8 mouse cellular contexts compared by ENCODE assay signal in the genomic region with DNA sequence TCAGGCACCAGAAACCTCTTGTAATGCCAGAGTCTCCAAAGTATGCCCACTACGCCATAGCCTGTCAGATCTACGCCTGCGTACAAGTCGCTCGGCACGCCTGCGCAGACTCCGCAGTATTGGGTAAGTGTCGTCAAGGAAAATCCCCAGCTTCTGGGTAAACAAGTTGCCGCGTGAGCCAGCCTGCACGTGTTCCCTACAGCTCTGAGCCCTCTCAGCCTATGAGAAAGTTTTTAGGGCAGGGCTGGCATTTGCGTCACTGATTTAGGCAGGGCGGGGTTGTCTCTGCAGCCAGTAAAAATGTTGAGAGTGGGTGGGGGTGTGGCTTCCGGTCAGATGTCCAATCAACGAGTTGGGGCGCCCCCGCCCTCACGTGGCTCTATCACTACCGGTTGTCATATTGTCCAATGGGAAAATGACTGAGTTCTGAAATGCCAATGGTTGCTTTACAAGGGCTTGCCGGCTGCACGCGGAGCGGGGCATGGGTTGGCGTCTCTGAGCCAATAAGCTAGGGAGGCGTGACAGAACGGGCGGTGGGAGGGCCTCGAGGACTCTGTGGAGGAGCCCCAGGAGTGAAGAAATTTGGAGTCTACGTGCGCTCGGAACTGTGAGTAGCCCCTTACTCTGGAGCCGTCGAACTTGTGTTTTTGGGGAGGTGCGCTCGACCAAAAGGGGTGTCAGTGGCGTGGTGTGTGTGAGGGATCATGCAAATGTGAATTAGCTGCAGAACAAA. TPM values are rescaled to one million over a fixed set of nuclear protein-coding genes. Genes with fewer than 3 reads are reported as not detected.
DNase-seq lines count a peak whose midpoint lies in the region; ATAC-seq and TF ChIP-seq lines count a peak whose summit lies in the region.

A gene (plus strand): TSS at position 521 of the 733 bp plus-strand sequence.

- peak within 1 kb of the TSS; percentile 100 for H3K27ac ChIP-seq in gastrocnemius, adult 2 months
- H3K27ac ChIP-seq in hindbrain, postnatal 0 days = peak within 1 kb of the TSS; percentile 96

- peak; percentile 64 for ATAC-seq in common myeloid progenitor, adult 5-6 weeks (replicated peaks; ENCODE audit: low read depth, poor library complexity, severe bottlenecking)
- ATAC-seq in hindbrain, postnatal 0 days = peak; percentile 95

- peak within 1 kb of the TSS; percentile 74 for H3K9ac ChIP-seq in hindbrain, postnatal 0 days (replicated peaks; ENCODE audit: low read length)

- peak; percentile 100 for DNase-seq in ZHBTc4 (ENCODE audit: low read depth, low spot score)
- peak; percentile 99 for DNase-seq in gastrocnemius, adult 2 months
- peak; percentile 100 for DNase-seq in hindbrain, postnatal 0 days (ENCODE audit: low spot score)
- peak; percentile 98 to 100 for DNase-seq in left cerebral cortex, adult 8-10 months (ENCODE audit: low spot score in 2 of 2)
- peak; percentile 100 for DNase-seq in right cerebral cortex, postnatal 10 days (ENCODE audit: low spot score in 2 of 2)
- peak; percentile 89 for DNase-seq in urinary bladder, postnatal 25 days (ENCODE audit: low spot score)

- no peaks in the 10 kb centered on the region for H3K9me3 ChIP-seq in hindbrain, postnatal 0 days (ENCODE audit: low read length)
- no peaks in the 10 kb centered on the region for H3K9me3 ChIP-seq in megakaryocyte, embryonic 14.5 days

- H3K36me3 ChIP-seq in hindbrain, postnatal 0 days (ENCODE audit: insufficient read depth, low read length) = peaks cover 5% of the 10 kb centered on the region; the same call in 1 of the 2 replicates
- peaks cover 31% of the 10 kb centered on the region for H3K36me3 ChIP-seq in megakaryocyte, embryonic 14.5 days (replicated peaks; ENCODE audit: low read length)

- H3K27me3 ChIP-seq in hindbrain, postnatal 0 days (ENCODE audit: insufficient read depth, low read length) = no peaks in the 10 kb centered on the region
- H3K27me3 ChIP-seq in megakaryocyte, embryonic 14.5 days (replicated peaks) = no peaks in the 10 kb centered on the region

- peak within 1 kb of the TSS; percentile 74 for H3K4me3 ChIP-seq in gastrocnemius, adult 2 months
- peak within 1 kb of the TSS; percentile 56 for H3K4me3 ChIP-seq in hindbrain, postnatal 0 days (ENCODE audit: low read length)
- peak within 1 kb of the TSS; percentile 93 for H3K4me3 ChIP-seq in megakaryocyte, embryonic 14.5 days (replicated peaks)

- under 1% methylated on average over 37 of the region's 37 CpGs for WGBS in hindbrain, postnatal 0 days

- H3K4me1 ChIP-seq in hindbrain, postnatal 0 days (ENCODE audit: insufficient read depth, low read length) = peaks cover 31% of the 10 kb centered on the region
- H3K4me1 ChIP-seq in megakaryocyte, embryonic 14.5 days = peaks cover 92% of the 10 kb centered on the region

- intact Hi-C loops in gastrocnemius, adult 2 months (cut with DNase I) = no loop called here

- H3K4me2 ChIP-seq in hindbrain, postnatal 0 days (ENCODE audit: low read depth, low read length) = peak within 1 kb of the TSS; percentile 98

- no peak for TF ChIP-seq CTCF in gastrocnemius, adult 2 months (IDR thresholded peaks at IDR 0.05)
- no peak for TF ChIP-seq CTCF in hindbrain, postnatal 0 days (IDR thresholded peaks at IDR 0.05; ENCODE audit: low read depth)

RNA-seq across cellular contexts. Expression of the gene that starts here (rescaled TPM):
- 9.3 and 16.9 TPM in 2 replicates for total RNA-seq in common myeloid progenitor, adult 5-6 weeks (2017)
- 10 to 100 TPM; 68.2 to 76.8 TPM for total RNA-seq in gastrocnemius, adult 2 months (2021)
- total RNA-seq in hindbrain, postnatal 0 days (2014; rRNA removed) = 24.4 and 27.1 TPM in 2 replicates
- 11.9 and 15.9 TPM in 2 replicates for polyA plus RNA-seq in hindbrain, postnatal 0 days (2015; fragmentation: Nextera tagmentation; extraction: Ambion mirVana)
- total RNA-seq in left cerebral cortex, adult 8-10 months (2022) = 100 to 1,000 TPM; 105 to 140 (median 114) TPM
- 42.3 and 83.5 TPM in 2 replicates for polyA plus RNA-seq in megakaryocyte, embryonic 14.5 days (2012; ENCODE audit: insufficient read depth, low replicate concordance)

Comparison
In these comparisons a context has a peak if more than half of its experiments do, and no peak if none do; other contexts are left out.
1. Peak in every context shown above with its lines: DNase-seq, ATAC-seq, H3K4me3 ChIP-seq and H3K27ac ChIP-seq.